10 mouse cellular contexts compared by ENCODE assay signal in genomic region chr15:79333409-79333808, GRCm38 (mm10). TPM values are rescaled to one million over a fixed set of nuclear protein-coding genes. Genes with fewer than 3 reads are reported as not detected.
DNase-seq lines count a peak whose midpoint lies in the region; ATAC-seq and TF ChIP-seq lines count a peak whose summit lies in the region.
"Had no signal": no experiment of that assay in that cellular context is flagged by ENCODE, and none has a peak within 500 bp of the region (broad histone marks: within the 10 kb centered on the region; RNA-seq: fewer than 3 reads in every experiment).

No protein-coding gene starts in this region.

- no peak for DNase-seq in heart, postnatal 25 days (ENCODE audit: low spot score)
- DNase-seq in 416B (ENCODE audit: low read depth) = peak; percentile 88
- DNase-seq in R1 (ENCODE audit: low read depth, low spot score) = peak; percentile 55
- no peak for DNase-seq in liver, embryonic 14.5 days (ENCODE audit: low read depth in 3 of 3, low spot score in 3 of 3)
- DNase-seq in retina, embryonic 14.5 days (ENCODE audit: low spot score) = no peak
- DNase-seq in embryo, embryonic 11 days = no peak

- no peak for TF ChIP-seq EP300 in liver, embryonic 14.5 days (IDR thresholded peaks at IDR 0.05; ENCODE audit: low read depth)

- no peaks in the 10 kb centered on the region for H3K9me3 ChIP-seq in heart, embryonic 11.5 days (replicated peaks; ENCODE audit: control insufficient read depth, low read length)
- no peaks in the 10 kb centered on the region for H3K9me3 ChIP-seq in liver, embryonic 14.5 days (ENCODE audit: control insufficient read depth, low read length)
- H3K9me3 ChIP-seq in hindbrain, embryonic 12.5 days (replicated peaks) = no peaks in the 10 kb centered on the region

- no peak overlapping the region for H3K27ac ChIP-seq in heart, embryonic 11.5 days (ENCODE audit: low read depth, low read length)
- H3K27ac ChIP-seq in liver, embryonic 14.5 days = peak overlapping the region; percentile 56
- H3K27ac ChIP-seq in hindbrain, embryonic 12.5 days = no peak overlapping the region
- H3K27ac ChIP-seq: macrophage had no signal

- H3K4me2 ChIP-seq in heart, embryonic 11.5 days = no peak overlapping the region
- 0 out of 2 replicates have a peak overlapping the region, but pooled peaks have one; percentile 13 for H3K4me2 ChIP-seq in liver, embryonic 14.5 days (ENCODE audit: low read depth)
- no peak overlapping the region for H3K4me2 ChIP-seq in hindbrain, embryonic 12.5 days (replicated peaks)

- H3K36me3 ChIP-seq in heart, embryonic 11.5 days (ENCODE audit: control insufficient read depth, insufficient read depth, low read length) = no peaks in the 10 kb centered on the region
- H3K36me3 ChIP-seq in liver, embryonic 14.5 days (replicated peaks; ENCODE audit: control insufficient read depth, insufficient read depth, low read depth) = no peaks in the 10 kb centered on the region
- no peaks in the 10 kb centered on the region for H3K36me3 ChIP-seq in hindbrain, embryonic 12.5 days

- 66% methylated on average over 4 of the region's 4 CpGs for WGBS in heart, embryonic 11.5 days (ENCODE audit: insufficient replicate concordance)
- 53% methylated on average over 4 of the region's 4 CpGs for WGBS in liver, embryonic 14.5 days (ENCODE audit: insufficient replicate concordance)
- 75% methylated on average over 4 of the region's 4 CpGs for WGBS in hindbrain, embryonic 12.5 days

- no peak overlapping the region for H3K4me3 ChIP-seq in heart, embryonic 11.5 days (ENCODE audit: low read depth, low read length)
- no peak overlapping the region for H3K4me3 ChIP-seq in liver, embryonic 14.5 days (ENCODE audit: insufficient read depth in 1 of 2, low read depth in 2 of 2, low read length in 2 of 2)
- H3K4me3 ChIP-seq in hindbrain, embryonic 12.5 days = no peak overlapping the region

- H3K27me3 ChIP-seq in heart, embryonic 11.5 days (ENCODE audit: control insufficient read depth, insufficient read depth, low read length) = no peaks in the 10 kb centered on the region
- H3K27me3 ChIP-seq in liver, embryonic 14.5 days (ENCODE audit: control insufficient read depth, insufficient read depth, low read length) = no peaks in the 10 kb centered on the region
- H3K27me3 ChIP-seq in hindbrain, embryonic 12.5 days = no peaks in the 10 kb centered on the region

- H3K4me1 ChIP-seq in heart, embryonic 11.5 days (ENCODE audit: control insufficient read depth, insufficient read depth, low read length) = no peaks in the 10 kb centered on the region
- H3K4me1 ChIP-seq in liver, embryonic 14.5 days (replicated peaks; ENCODE audit: control insufficient read depth in 2 of 2, insufficient read depth in 2 of 2, low read length in 1 of 2) = peaks cover 9 to 22% of the 10 kb centered on the region in 2 experiments
- H3K4me1 ChIP-seq in hindbrain, embryonic 12.5 days = peaks cover 10% of the 10 kb centered on the region

- intact Hi-C loops in heart, postnatal 25 days (cut with DNase I) = loop anchor here (5.0 kb wide), 1 partner anchor 91 kb away; no protein-coding TSS in a partner anchor

- peak; percentile 53 for ATAC-seq in heart, embryonic 11.5 days (replicated peaks; ENCODE audit: insufficient number of reproducible peaks, low FRiP score, low TSS enrichment)
- peak; percentile 65; the same call in 1 of the 2 replicates for ATAC-seq in liver, embryonic 14.5 days (ENCODE audit: insufficient read depth)
- no peak for ATAC-seq in hindbrain, embryonic 12.5 days (ENCODE audit: low FRiP score)
- ATAC-seq: CD4-positive, CD25-positive, alpha-beta regulatory T cell, adult 4 months had no signal

- TF ChIP-seq CTCF in liver, embryonic 14.5 days (IDR thresholded peaks at IDR 0.05; ENCODE audit: low read depth) = peak; percentile 18; the same call in 1 of the 2 replicates

- no peak overlapping the region for H3K9ac ChIP-seq in heart, embryonic 11.5 days (ENCODE audit: low read depth, low read length)
- no peak overlapping the region for H3K9ac ChIP-seq in liver, embryonic 14.5 days (replicated peaks)
- H3K9ac ChIP-seq in hindbrain, embryonic 12.5 days = no peak overlapping the region

RNA-seq across cellular contexts. Expression of gene Pla2g6, which starts 5.2 kb away (rescaled TPM):
- 11.6 and 12.9 TPM in 2 replicates for polyA plus RNA-seq in heart, embryonic 11.5 days (2014; fragmentation: Nextera tagmentation; extraction: Ambion mirVana)
- 1 to 10 TPM; 9.6 to 9.9 TPM for total RNA-seq in heart, postnatal 25 days (2021)
- polyA plus RNA-seq in liver, embryonic 14.5 days (2012; rRNA removed) = 10.5 and 11.8 TPM in 2 replicates
- 7.9 and 9.9 TPM in 2 replicates for polyA plus RNA-seq in liver, embryonic 14.5 days (2014; fragmentation: Nextera tagmentation; extraction: Ambion mirVana)
- polyA plus RNA-seq in hindbrain, embryonic 12.5 days (2016; fragmentation: Nextera tagmentation; extraction: Ambion mirVana) = 36.5 and 38.9 TPM in 2 replicates

RNA-seq across cellular contexts. Expression of gene Maff, which starts 13.0 kb away (rescaled TPM):
- 3.0 and 3.3 TPM in 2 replicates for polyA plus RNA-seq in heart, embryonic 11.5 days (2014; fragmentation: Nextera tagmentation; extraction: Ambion mirVana)
- 1 to 10 TPM; 8.1 to 8.3 TPM for total RNA-seq in heart, postnatal 25 days (2021)
- 1.8 TPM in 2 replicates for polyA plus RNA-seq in liver, embryonic 14.5 days (2012; rRNA removed)
- polyA plus RNA-seq in liver, embryonic 14.5 days (2014; fragmentation: Nextera tagmentation; extraction: Ambion mirVana) = 0.80 and 1.1 TPM in 2 replicates
- 1.4 and 1.5 TPM in 2 replicates for polyA plus RNA-seq in hindbrain, embryonic 12.5 days (2016; fragmentation: Nextera tagmentation; extraction: Ambion mirVana)

RNA-seq across cellular contexts. Expression of gene Baiap2l2, which starts 48.1 kb away (rescaled TPM):
- 11.1 and 14.0 TPM in 2 replicates for polyA plus RNA-seq in heart, embryonic 11.5 days (2014; fragmentation: Nextera tagmentation; extraction: Ambion mirVana)
- total RNA-seq in heart, postnatal 25 days (2021) = 1 to 10 TPM in 1 of 2 experiments, under 1 TPM in 1; 0.78 to 2.4 TPM
- 3.9 and 7.9 TPM in 2 replicates for polyA plus RNA-seq in liver, embryonic 14.5 days (2012; rRNA removed)
- 1.2 and 1.9 TPM in 2 replicates for polyA plus RNA-seq in liver, embryonic 14.5 days (2014; fragmentation: Nextera tagmentation; extraction: Ambion mirVana)
- 0.92 and 4.1 TPM in 2 replicates for polyA plus RNA-seq in hindbrain, embryonic 12.5 days (2016; fragmentation: Nextera tagmentation; extraction: Ambion mirVana)
- polyA plus RNA-seq: CD4-positive, CD25-positive, alpha-beta regulatory T cell, adult 4 months; macrophage had no signal

Comparison
In these comparisons a context has a peak if more than half of its experiments do, and no peak if none do; other contexts are left out.
1. DNase-seq: peak in 416B (single experiment) and R1 (single experiment); none in heart, postnatal 25 days (single experiment), liver, embryonic 14.5 days (0 of 3), retina, embryonic 14.5 days (single experiment) and embryo, embryonic 11 days (single experiment).